Mouse (Mus musculus): ENCODE results near the gene Edem1. TPM values are rescaled to one million over a fixed set of nuclear protein-coding genes. Genes with fewer than 3 reads are reported as not detected.

The Edem1 gene
- polyA plus RNA-seq, 1 experiment from 2014 or later, result 22.1 TPM

DNA sequence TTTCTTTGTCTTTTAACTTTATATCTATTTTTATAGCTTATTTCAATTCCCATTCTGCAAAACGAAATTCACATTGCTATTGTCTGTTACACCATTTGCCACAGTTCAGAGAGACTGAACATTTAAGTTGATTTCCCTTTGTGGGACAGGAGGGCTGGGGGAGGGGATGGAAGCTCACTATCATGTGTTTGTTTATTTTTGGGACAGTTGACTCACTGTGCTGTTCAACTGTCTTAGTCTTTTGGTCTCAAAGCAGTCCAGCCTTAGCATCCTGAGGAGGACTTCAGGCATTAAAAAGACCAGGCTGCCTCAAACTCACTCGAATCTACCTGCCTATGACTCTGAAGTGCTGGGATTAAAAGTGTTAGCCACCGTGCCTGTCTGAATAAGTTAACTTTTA, 2.4 kb upstream of the Edem1 start:
- H3K27me3 ChIP-seq (ENCODE audit: control insufficient read depth, insufficient read depth, low read depth, low read length), result no peaks in the 10 kb centered on the region
- H3K4me3 ChIP-seq (ENCODE audit: low read length), result no peak overlapping the region
- peaks cover 11% of the 10 kb centered on the region for H3K36me3 ChIP-seq (ENCODE audit: control insufficient read depth, insufficient read depth, low read length)
- H3K4me2 ChIP-seq (ENCODE audit: low read depth, low read length), result no peak overlapping the region
- H3K27ac ChIP-seq (ENCODE audit: low read length), result no peak overlapping the region
- no peak overlapping the region for H3K9ac ChIP-seq (ENCODE audit: low read length)
- ATAC-seq (ENCODE audit: low read depth), result no peak
- H3K9me3 ChIP-seq (ENCODE audit: control insufficient read depth, low read length), result no peaks in the 10 kb centered on the region
- 64% methylated on average over 3 of the region's 3 CpGs for WGBS
- peaks cover 17% of the 10 kb centered on the region for H3K4me1 ChIP-seq (replicated peaks; ENCODE audit: control insufficient read depth, insufficient read depth, low read length)

DNA sequence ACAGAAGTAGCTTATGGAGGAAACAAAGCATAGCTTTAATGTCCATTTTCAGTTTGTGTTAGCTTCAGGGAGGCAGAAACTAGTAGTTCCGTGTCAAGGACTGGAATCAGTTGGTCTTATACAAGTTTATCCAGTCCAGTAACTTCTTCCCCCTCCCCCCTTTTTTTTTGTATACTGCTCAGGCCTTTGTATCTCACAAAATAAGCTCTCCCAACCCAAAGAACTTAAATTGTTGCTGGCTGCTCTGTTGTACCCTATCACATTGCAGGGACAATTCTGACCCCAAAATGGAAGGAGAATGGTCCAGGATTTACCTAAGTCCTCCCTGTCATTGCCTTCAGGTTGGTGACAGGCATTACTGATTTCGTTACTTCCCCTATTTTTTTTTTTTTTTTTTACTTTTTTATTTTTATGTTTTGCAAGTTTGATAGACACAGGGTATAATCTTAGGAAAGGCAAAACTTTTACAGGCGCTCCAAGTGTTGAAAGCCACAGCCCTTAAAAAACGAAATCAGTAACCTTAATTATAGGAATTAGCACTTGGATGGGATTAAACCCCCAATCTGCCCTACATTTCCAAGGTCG, 1.0 kb upstream of the Edem1 start:
- peaks cover 22% of the 10 kb centered on the region for H3K4me1 ChIP-seq (replicated peaks; ENCODE audit: control insufficient read depth, insufficient read depth, low read length)
- no peak for ATAC-seq (ENCODE audit: low read depth)
- H3K27me3 ChIP-seq (ENCODE audit: control insufficient read depth, insufficient read depth, low read depth, low read length), result no peaks in the 10 kb centered on the region
- H3K27ac ChIP-seq (ENCODE audit: low read length), result no peak overlapping the region
- no peaks in the 10 kb centered on the region for H3K9me3 ChIP-seq (ENCODE audit: control insufficient read depth, low read length)
- 22% methylated on average over 5 of the region's 5 CpGs for WGBS
- peak overlapping the region; percentile 95 for H3K4me3 ChIP-seq (ENCODE audit: low read length)
- peaks cover 6% of the 10 kb centered on the region for H3K36me3 ChIP-seq (ENCODE audit: control insufficient read depth, insufficient read depth, low read length)
- peak overlapping the region; percentile 92 for H3K4me2 ChIP-seq (ENCODE audit: low read depth, low read length)
- H3K9ac ChIP-seq (ENCODE audit: low read length), result peak overlapping the region; percentile 75

DNA sequence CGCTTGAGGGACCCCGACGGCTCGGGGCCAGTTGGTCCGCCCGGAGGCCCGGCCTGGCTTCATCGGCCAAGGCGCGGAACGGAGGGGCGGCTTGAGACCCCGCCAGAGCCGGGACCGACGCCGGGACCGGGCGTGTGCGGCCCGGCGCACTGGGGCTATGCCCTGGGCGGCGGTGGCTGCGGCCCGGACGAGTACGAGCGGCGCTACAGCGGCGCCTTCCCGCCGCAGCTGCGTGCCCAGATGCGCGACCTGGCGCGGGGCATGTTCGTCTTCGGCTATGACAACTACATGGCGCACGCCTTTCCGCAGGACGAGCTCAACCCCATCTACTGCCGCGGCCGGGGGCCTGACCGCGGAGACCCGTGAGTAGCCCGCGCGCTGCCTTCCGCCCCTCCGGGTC, 431 bp downstream of the Edem1 start:
- H3K9ac ChIP-seq (ENCODE audit: low read length), result peak overlapping the region; percentile 93

DNA sequence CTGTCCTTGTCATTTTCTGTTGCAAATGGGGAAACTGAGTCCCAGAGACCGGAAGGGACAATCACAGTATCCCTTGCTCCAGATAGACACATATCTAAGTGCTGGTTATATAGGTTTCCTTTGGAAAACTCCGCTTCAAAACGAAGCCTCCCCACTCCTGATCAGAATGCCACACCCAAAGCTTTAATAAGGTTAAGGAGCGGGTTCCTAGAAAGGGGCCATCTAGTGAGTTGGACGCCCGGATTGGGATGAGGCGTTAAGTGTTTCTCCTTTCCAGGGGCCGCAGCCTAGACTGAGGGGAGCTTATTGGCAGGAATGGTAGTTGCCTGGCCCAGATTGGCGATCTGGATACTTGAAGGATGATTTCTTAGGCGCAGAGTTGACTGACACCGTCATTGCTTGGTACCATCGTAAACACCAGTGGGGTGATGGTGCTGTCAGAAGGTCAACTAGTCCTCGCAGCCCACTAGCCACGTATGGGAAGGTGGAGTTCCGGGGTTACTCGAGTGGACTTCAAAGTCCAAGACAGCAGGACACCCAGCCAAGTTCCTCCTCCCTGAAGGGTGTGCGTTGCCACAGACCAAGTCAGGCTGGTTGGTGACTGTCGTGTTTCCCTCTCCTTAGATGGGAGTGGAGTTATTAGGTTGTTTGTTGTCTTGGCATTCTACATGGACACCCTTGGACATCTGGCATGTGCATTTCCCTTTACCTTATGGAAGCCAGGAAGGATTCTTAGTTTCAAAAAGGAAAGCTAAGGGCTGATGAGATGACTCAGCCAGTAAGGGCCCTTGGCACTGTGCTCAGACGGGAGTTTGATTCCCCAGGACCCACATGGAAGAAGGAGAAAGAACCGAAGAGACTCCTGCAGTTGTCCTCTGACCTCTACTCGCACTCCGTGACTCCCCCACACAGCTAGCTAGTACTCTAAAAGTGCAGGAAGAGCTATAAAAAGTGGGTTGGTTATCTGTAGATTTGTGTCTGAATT, 1.2 kb downstream of the Edem1 start:
- Histone ChIP-seq H3K27ac (ENCODE audit: low read length) (peak overlapping the region; percentile 81; the same call in 1 of the 2 replicates), H3K27me3 (ENCODE audit: control insufficient read depth, insufficient read depth, low read depth, low read length) (no peaks in the 10 kb centered on the region), H3K9ac (ENCODE audit: low read length) (peak overlapping the region; percentile 93), H3K4me1 (replicated peaks; ENCODE audit: control insufficient read depth, insufficient read depth, low read length) (peaks cover 30% of the 10 kb centered on the region), H3K4me2 (ENCODE audit: low read depth, low read length) (peak overlapping the region; percentile 92), H3K36me3 (ENCODE audit: control insufficient read depth, insufficient read depth, low read length) (no peaks in the 10 kb centered on the region), H3K9me3 (ENCODE audit: control insufficient read depth, low read length) (no peaks in the 10 kb centered on the region), H3K4me3 (ENCODE audit: low read length) (peak overlapping the region; percentile 95)
- no peak for ATAC-seq (ENCODE audit: low read depth)
- WGBS, result 8% methylated on average over 22 of the region's 22 CpGs

More for the DNA sequence above, 431 bp downstream of the Edem1 start:
- peak; percentile 47 for ATAC-seq (ENCODE audit: low read depth)
- Histone ChIP-seq H3K4me2 (ENCODE audit: low read depth, low read length) (peak overlapping the region; percentile 92), H3K27ac (ENCODE audit: low read length) (peak overlapping the region; percentile 81), H3K36me3 (ENCODE audit: control insufficient read depth, insufficient read depth, low read length) (no peaks in the 10 kb centered on the region), H3K4me3 (ENCODE audit: low read length) (peak overlapping the region; percentile 95), H3K4me1 (replicated peaks; ENCODE audit: control insufficient read depth, insufficient read depth, low read length) (peaks cover 28% of the 10 kb centered on the region), H3K9me3 (ENCODE audit: control insufficient read depth, low read length) (no peaks in the 10 kb centered on the region), H3K27me3 (ENCODE audit: control insufficient read depth, insufficient read depth, low read depth, low read length) (no peaks in the 10 kb centered on the region)
- WGBS, result under 1% methylated on average over 39 of the region's 56 CpGs

DNA sequence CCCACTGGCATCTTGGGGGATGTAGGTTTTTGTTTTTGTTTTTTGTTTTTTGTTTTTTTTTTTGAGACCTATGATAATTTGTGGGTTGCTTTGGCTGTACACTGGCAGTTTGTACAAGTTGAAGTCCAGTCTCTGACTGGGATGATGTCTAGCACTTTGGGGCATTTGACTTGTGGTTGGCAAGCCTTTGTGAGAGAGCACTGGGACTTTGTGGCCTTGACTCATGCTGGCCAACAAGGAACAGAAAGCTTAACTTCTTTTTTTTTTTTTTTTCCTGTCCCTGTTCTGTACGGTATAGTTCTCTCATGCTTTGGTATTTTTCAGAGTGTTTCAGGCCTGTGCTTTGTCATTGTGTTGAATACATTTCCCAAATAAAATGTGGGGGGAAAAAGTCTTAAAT, 3.7 kb downstream of the Edem1 start:
- Histone ChIP-seq H3K36me3 (ENCODE audit: control insufficient read depth, insufficient read depth, low read length) (no peaks in the 10 kb centered on the region), H3K4me3 (ENCODE audit: low read length) (no peak overlapping the region), H3K9me3 (ENCODE audit: control insufficient read depth, low read length) (no peaks in the 10 kb centered on the region), H3K27ac (ENCODE audit: low read length) (no peak overlapping the region), H3K9ac (ENCODE audit: low read length) (no peak overlapping the region), H3K27me3 (ENCODE audit: control insufficient read depth, insufficient read depth, low read depth, low read length) (no peaks in the 10 kb centered on the region), H3K4me2 (ENCODE audit: low read depth, low read length) (no peak overlapping the region), H3K4me1 (replicated peaks; ENCODE audit: control insufficient read depth, insufficient read depth, low read length) (peaks cover 36% of the 10 kb centered on the region)
- 80% methylated on average over 1 of the region's 1 CpGs for WGBS
- no peak for ATAC-seq (ENCODE audit: low read depth)

DNA sequence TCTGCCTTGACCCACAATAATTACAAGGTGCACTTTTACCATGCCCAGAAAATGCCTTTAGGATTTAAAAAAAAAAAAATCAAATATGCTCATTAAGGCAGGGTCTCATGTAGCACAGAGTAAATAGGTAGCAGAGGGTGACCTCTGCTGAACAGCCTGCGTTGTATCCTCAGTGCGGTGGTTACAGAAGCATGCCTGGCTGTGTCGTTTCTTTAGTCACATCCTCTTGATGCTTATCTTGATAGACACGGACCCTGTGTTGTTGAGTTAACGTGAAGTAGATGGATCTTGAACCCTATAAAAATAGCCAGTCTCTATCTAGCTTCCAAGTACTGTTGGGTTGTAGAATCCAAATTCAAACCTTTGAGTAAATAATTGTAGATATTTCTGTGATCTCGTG, 4.5 kb downstream of the Edem1 start:
- Histone ChIP-seq H3K27ac (ENCODE audit: low read length) (no peak overlapping the region), H3K4me1 (replicated peaks; ENCODE audit: control insufficient read depth, insufficient read depth, low read length) (peaks cover 34% of the 10 kb centered on the region), H3K4me2 (ENCODE audit: low read depth, low read length) (no peak overlapping the region), H3K4me3 (ENCODE audit: low read length) (no peak overlapping the region), H3K9me3 (ENCODE audit: control insufficient read depth, low read length) (no peaks in the 10 kb centered on the region), H3K36me3 (ENCODE audit: control insufficient read depth, insufficient read depth, low read length) (no peaks in the 10 kb centered on the region), H3K27me3 (ENCODE audit: control insufficient read depth, insufficient read depth, low read depth, low read length) (no peaks in the 10 kb centered on the region), H3K9ac (ENCODE audit: low read length) (no peak overlapping the region)
- WGBS, result 52% methylated on average over 6 of the region's 6 CpGs
- ATAC-seq (ENCODE audit: low read depth), result no peak

DNA sequence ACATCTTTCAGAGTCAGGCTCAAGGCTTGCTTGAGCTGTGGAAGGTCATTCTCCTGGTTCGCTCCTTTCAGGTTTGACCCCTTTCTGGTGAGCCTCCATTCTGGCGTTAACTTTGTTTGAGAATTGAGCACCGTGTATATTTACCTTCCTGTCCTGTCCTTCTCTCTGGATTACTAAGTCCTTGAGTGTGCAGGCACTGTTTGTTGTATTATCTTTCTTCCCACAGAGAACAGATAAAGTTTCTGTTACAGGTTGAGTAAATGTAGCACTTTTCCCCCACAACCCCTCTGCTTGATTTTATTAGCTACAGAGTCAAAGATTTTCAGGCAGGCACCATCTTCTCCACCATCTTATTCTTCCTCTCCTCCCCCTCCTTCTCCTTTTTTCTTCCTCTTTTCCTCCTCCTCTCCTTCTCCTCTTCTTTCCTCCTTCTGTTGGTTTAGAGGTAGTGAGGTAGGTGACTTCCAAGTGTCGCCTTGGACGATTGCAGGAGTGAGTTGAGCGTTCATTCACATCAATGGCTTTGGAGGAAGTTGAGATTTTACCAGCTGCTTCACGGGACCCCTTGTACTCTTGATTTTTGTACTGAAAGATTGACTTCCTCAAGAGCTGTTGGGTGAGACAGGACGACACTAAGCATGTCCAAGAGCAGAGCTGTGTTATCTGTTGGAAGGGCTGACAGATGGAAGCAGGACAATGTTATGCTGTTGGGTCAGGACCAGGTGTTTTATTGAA, 5.7 kb downstream of the Edem1 start:
- no peak overlapping the region for H3K4me2 ChIP-seq (ENCODE audit: low read depth, low read length)

DNA sequence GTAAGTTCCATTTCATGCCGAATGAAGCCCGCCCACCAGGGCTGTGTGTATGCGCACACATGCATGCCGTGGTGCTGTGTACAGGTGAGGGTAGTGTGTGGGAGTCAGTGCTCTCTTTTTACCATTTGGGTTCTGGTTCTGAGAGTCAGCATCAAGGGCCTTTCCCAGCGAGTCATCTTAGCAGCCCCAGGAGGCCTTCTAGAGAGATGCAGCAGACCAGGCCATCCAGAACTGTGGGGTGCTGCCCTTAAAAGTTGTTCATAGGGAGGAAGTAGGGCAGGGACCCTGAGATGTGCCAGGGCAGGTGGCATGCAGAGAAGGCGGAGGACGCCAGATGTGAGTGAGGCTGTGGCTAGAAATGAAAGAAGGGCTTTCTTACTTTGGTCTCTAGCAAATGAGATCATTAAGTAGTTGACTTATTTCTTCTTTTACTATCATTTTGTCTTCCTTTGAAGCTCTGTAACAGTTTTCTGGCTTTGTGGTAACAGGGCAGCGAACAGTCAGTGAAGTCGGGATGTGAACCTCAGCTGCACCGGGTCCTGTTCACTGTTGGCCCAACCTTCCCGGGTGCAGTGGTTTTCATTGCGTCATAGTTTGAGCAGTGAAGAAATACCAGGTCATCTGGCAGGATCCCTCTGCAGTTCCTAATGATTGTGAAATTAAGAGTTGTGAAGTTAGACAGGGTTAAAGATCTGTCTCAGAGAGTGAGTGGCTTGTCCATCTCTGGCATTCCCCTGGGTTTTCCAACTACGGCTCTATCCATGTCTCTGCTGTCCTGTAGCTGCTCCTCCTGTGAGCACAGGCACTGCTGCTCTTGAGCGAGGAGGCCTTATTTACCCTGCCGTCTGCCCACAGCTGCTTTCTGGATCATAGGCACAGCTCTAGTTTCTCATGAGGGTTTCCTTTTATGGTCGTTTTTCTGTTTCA, 7.6 kb downstream of the Edem1 start:
- H3K4me1 ChIP-seq (replicated peaks; ENCODE audit: control insufficient read depth, insufficient read depth, low read length), result peaks cover 24% of the 10 kb centered on the region
- ATAC-seq (ENCODE audit: low read depth), result peak; percentile 76
- no peak overlapping the region for H3K9ac ChIP-seq (ENCODE audit: low read length)
- peak overlapping the region; percentile 9 for H3K27ac ChIP-seq (ENCODE audit: low read length)
- no peaks in the 10 kb centered on the region; the same call in 1 of the 2 replicates for H3K36me3 ChIP-seq (ENCODE audit: control insufficient read depth, insufficient read depth, low read length)
- 49% methylated on average over 16 of the region's 16 CpGs for WGBS
- no peak overlapping the region for H3K4me2 ChIP-seq (ENCODE audit: low read depth, low read length)
- no peak overlapping the region for H3K4me3 ChIP-seq (ENCODE audit: low read length)
- no peaks in the 10 kb centered on the region for H3K27me3 ChIP-seq (ENCODE audit: control insufficient read depth, insufficient read depth, low read depth, low read length)
- no peaks in the 10 kb centered on the region for H3K9me3 ChIP-seq (ENCODE audit: control insufficient read depth, low read length)

More for the DNA sequence above, 5.7 kb downstream of the Edem1 start:
- 36% methylated on average over 8 of the region's 8 CpGs for WGBS
- no peaks in the 10 kb centered on the region for H3K36me3 ChIP-seq (ENCODE audit: control insufficient read depth, insufficient read depth, low read length)
- H3K4me1 ChIP-seq (replicated peaks; ENCODE audit: control insufficient read depth, insufficient read depth, low read length), result peaks cover 34% of the 10 kb centered on the region
- H3K27ac ChIP-seq (ENCODE audit: low read length), result no peak overlapping the region
- no peak overlapping the region for H3K9ac ChIP-seq (ENCODE audit: low read length)
- H3K9me3 ChIP-seq (ENCODE audit: control insufficient read depth, low read length), result no peaks in the 10 kb centered on the region
- no peak for ATAC-seq (ENCODE audit: low read depth)
- H3K4me3 ChIP-seq (ENCODE audit: low read length), result no peak overlapping the region
- no peaks in the 10 kb centered on the region for H3K27me3 ChIP-seq (ENCODE audit: control insufficient read depth, insufficient read depth, low read depth, low read length)
